Mouse (Mus musculus) CD4-positive naive resting alpha-beta T cell, adult 76 days (primary cell): ENCODE data around the gene Gm21394. TPM values are rescaled to one million over a fixed set of nuclear protein-coding genes. Genes with fewer than 3 reads are reported as not detected.

Experiments
- total RNA-seq: library from RNA; stranded (reverse); gene quantifications from one replicate; pipeline ENCODE4 v1.2.4, GENCODE M21; 2023

Gene Gm21394
- not detected for total RNA-seq

GRCm38 (mm10) chrY:84564807-84565206 lies at the start of gene Gm21394:
TSS of gene Gm21394 (minus strand) at chrY:84564907.

Other genes with a start within 250 kb of the Gm21394 start
- not detected for gene Gm21409, start 181.8 kb upstream of the Gm21394 start, total RNA-seq